Mouse (Mus musculus): ENCODE results near the gene Hspa12a. TPM values are rescaled to one million over a fixed set of nuclear protein-coding genes. Genes with fewer than 3 reads are reported as not detected.

The Hspa12a gene
- polyA plus RNA-seq, 1 experiment from 2014 or later, result 4.8 TPM

DNA sequence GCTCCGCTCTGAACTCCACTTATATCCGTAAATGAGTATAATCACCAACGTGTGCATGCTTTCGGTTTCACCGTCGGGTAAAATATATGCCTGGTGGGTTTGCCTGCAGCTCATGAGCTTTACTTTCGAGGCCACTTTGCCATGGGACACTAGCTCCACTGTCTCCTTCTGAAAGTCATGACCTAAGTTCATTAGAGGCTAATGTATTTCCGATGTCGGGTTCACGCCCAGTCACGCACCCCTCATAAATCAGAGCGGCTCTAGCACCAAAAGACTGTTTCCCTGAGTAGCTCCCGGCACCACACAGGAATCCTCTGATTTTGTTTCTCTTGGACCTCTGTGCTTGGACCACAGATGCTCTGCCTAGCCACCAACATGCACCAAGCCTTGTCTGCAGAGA lies 27.4 kb upstream of the Hspa12a start:
- H3K27me3 ChIP-seq (replicated peaks; ENCODE audit: control insufficient read depth, insufficient read depth, low read length), result no peaks in the 10 kb centered on the region
- H3K9me3 ChIP-seq (ENCODE audit: control insufficient read depth, low read length), result no peaks in the 10 kb centered on the region
- no peak overlapping the region for H3K4me2 ChIP-seq (ENCODE audit: low read length)
- H3K9ac ChIP-seq (ENCODE audit: low read length), result no peak overlapping the region
- WGBS, result 39% methylated on average over 13 of the region's 13 CpGs
- H3K27ac ChIP-seq (ENCODE audit: low read depth), result no peak overlapping the region
- peaks cover 13% of the 10 kb centered on the region; the same call in 1 of the 2 replicates for H3K4me1 ChIP-seq (replicated peaks; ENCODE audit: control insufficient read depth, insufficient read depth, low read length)
- DNase-seq (ENCODE audit: low spot score) (no peak), ATAC-seq (replicated peaks; ENCODE audit: low FRiP score, low TSS enrichment, low read depth) (no peak)
- no peaks in the 10 kb centered on the region for H3K36me3 ChIP-seq (ENCODE audit: control insufficient read depth, insufficient read depth, low read length)
- no peak overlapping the region for H3K4me3 ChIP-seq (ENCODE audit: low read depth, low read length)

DNA sequence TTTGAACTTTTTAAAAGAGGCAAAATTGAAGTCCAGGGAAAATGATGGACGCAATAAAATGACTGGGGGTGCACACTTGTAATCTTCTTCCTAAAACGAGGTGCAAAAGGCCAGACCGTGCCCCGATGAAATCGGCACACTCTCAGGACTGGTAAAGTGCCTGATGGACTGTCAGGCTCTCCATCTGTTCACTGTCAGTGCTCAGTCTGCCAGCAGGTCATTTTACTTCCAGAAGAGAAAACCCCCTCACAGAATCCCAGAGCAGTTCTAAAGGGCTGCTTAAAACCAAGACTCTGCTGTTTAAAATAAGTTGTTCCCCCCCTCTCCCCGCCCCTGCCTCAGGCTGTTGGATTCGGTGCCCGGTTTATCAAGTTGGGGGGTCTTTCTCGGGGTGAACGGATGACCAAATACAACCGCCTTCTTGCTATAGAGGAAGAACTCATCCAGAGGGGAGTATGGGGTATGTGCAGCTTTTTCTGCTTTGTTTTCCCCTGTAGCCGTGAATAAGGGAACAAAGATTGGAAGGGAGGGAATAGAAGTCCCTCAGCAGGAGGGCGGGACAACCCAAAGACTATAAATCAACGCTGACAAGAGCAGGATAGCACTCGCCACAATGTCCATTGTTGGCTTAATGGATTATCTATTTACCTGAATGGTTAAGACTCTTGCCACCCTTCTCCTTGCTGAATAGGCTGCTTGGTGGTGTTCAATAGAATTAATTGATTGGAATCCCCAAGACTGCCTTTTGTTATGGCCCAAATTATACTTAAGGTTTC lies 25.5 kb upstream of the Hspa12a start:
- Histone ChIP-seq H3K27ac (ENCODE audit: low read depth) (no peak overlapping the region), H3K4me1 (replicated peaks; ENCODE audit: control insufficient read depth, insufficient read depth, low read length) (peaks cover 13% of the 10 kb centered on the region; the same call in 1 of the 2 replicates), H3K9ac (ENCODE audit: low read length) (no peak overlapping the region), H3K9me3 (ENCODE audit: control insufficient read depth, low read length) (no peaks in the 10 kb centered on the region), H3K36me3 (ENCODE audit: control insufficient read depth, insufficient read depth, low read length) (no peaks in the 10 kb centered on the region), H3K4me3 (ENCODE audit: low read depth, low read length) (no peak overlapping the region), H3K27me3 (replicated peaks; ENCODE audit: control insufficient read depth, insufficient read depth, low read length) (no peaks in the 10 kb centered on the region), H3K4me2 (ENCODE audit: low read length) (peak overlapping the region; percentile 30)
- 15% methylated on average over 15 of the region's 15 CpGs for WGBS
- no peak for DNase-seq (ENCODE audit: low spot score)
- ATAC-seq (replicated peaks; ENCODE audit: low FRiP score, low TSS enrichment, low read depth), result no peak

DNA sequence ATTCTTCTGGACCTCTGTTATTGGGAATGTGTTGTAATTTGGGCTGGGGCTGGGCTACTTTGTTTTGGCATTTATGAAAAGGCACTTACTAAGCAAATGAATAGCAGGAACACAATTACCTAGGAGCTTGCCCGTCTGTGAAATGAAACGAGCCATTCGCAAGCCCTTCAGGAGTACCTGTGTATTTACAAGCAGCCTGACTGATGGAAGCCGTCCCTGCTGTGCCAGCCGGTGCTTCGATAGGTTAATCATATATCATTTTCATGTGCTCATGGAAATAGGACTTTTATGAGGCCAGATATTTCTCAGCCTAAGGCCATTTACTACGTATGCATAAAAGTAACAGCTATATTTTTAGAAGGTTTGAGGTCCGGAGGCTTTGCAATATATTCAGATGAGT lies 19.6 kb upstream of the Hspa12a start:
- Histone ChIP-seq H3K4me2 (ENCODE audit: low read length) (no peak overlapping the region), H3K27me3 (replicated peaks; ENCODE audit: control insufficient read depth, insufficient read depth, low read length) (no peaks in the 10 kb centered on the region), H3K4me3 (ENCODE audit: low read depth, low read length) (no peak overlapping the region), H3K4me1 (replicated peaks; ENCODE audit: control insufficient read depth, insufficient read depth, low read length) (no peaks in the 10 kb centered on the region), H3K27ac (ENCODE audit: low read depth) (no peak overlapping the region), H3K36me3 (ENCODE audit: control insufficient read depth, insufficient read depth, low read length) (no peaks in the 10 kb centered on the region), H3K9ac (ENCODE audit: low read length) (no peak overlapping the region), H3K9me3 (ENCODE audit: control insufficient read depth, low read length) (no peaks in the 10 kb centered on the region)
- no peak for DNase-seq (ENCODE audit: low spot score)
- 65% methylated on average over 8 of the region's 8 CpGs for WGBS
- ATAC-seq (replicated peaks; ENCODE audit: low FRiP score, low TSS enrichment, low read depth), result no peak

DNA sequence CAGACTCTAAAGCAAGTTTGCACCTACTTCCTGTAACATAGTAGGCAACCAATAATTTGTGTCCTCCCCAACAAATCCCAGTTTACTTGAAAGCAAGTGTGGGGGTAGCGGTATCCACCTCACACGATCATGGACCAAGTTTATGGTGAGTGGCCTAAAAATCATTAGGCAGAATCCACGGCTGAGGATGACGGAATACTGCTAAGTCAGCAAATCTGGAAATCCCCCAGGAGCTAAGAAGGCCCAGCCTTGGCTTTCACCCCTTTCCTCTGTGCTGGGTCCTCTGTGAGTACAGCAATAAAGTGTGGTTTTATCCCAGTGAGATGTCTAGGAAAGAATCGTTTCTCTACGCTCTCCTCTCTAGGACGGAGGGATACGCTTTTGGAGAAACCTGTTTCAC lies 11.3 kb upstream of the Hspa12a start:
- H3K4me3 ChIP-seq (ENCODE audit: low read depth, low read length), result no peak overlapping the region
- H3K9me3 ChIP-seq (ENCODE audit: control insufficient read depth, low read length), result no peaks in the 10 kb centered on the region
- no peak overlapping the region for H3K9ac ChIP-seq (ENCODE audit: low read length)
- H3K4me2 ChIP-seq (ENCODE audit: low read length), result no peak overlapping the region
- no peaks in the 10 kb centered on the region for H3K36me3 ChIP-seq (ENCODE audit: control insufficient read depth, insufficient read depth, low read length)
- peaks cover 12% of the 10 kb centered on the region; the same call in 1 of the 2 replicates for H3K27me3 ChIP-seq (replicated peaks; ENCODE audit: control insufficient read depth, insufficient read depth, low read length)
- no peaks in the 10 kb centered on the region for H3K4me1 ChIP-seq (replicated peaks; ENCODE audit: control insufficient read depth, insufficient read depth, low read length)
- DNase-seq (ENCODE audit: low spot score) (no peak), ATAC-seq (replicated peaks; ENCODE audit: low FRiP score, low TSS enrichment, low read depth) (no peak)
- 85% methylated on average over 8 of the region's 8 CpGs for WGBS
- H3K27ac ChIP-seq (ENCODE audit: low read depth), result no peak overlapping the region

GRCm38 (mm10) chr19:58952236-58952635 lies 8.8 kb upstream of the Hspa12a start:
- Histone ChIP-seq H3K9ac (ENCODE audit: low read length) (no peak overlapping the region), H3K36me3 (ENCODE audit: control insufficient read depth, insufficient read depth, low read length) (no peaks in the 10 kb centered on the region)
- 75% methylated on average over 12 of the region's 13 CpGs for WGBS

GRCm38 (mm10) chr19:58951521-58951920 lies 8.1 kb upstream of the Hspa12a start:
- ATAC-seq (replicated peaks; ENCODE audit: low FRiP score, low TSS enrichment, low read depth), result no peak
- H3K4me2 ChIP-seq (ENCODE audit: low read length), result no peak overlapping the region
- no peaks in the 10 kb centered on the region for H3K4me1 ChIP-seq (replicated peaks; ENCODE audit: control insufficient read depth, insufficient read depth, low read length)
- WGBS, result 87% methylated on average over 3 of the region's 3 CpGs
- H3K9me3 ChIP-seq (ENCODE audit: control insufficient read depth, low read length), result no peaks in the 10 kb centered on the region
- no peaks in the 10 kb centered on the region for H3K36me3 ChIP-seq (ENCODE audit: control insufficient read depth, insufficient read depth, low read length)
- H3K27ac ChIP-seq (ENCODE audit: low read depth), result no peak overlapping the region
- peaks cover 12% of the 10 kb centered on the region; the same call in 1 of the 2 replicates for H3K27me3 ChIP-seq (replicated peaks; ENCODE audit: control insufficient read depth, insufficient read depth, low read length)
- no peak overlapping the region for H3K9ac ChIP-seq (ENCODE audit: low read length)
- no peak for DNase-seq (ENCODE audit: low spot score)
- H3K4me3 ChIP-seq (ENCODE audit: low read depth, low read length), result no peak overlapping the region

More at GRCm38 (mm10) chr19:58952236-58952635, 8.8 kb upstream of the Hspa12a start:
- ATAC-seq (replicated peaks; ENCODE audit: low FRiP score, low TSS enrichment, low read depth), result no peak
- Histone ChIP-seq H3K4me2 (ENCODE audit: low read length) (no peak overlapping the region), H3K4me1 (replicated peaks; ENCODE audit: control insufficient read depth, insufficient read depth, low read length) (no peaks in the 10 kb centered on the region), H3K9me3 (ENCODE audit: control insufficient read depth, low read length) (no peaks in the 10 kb centered on the region), H3K27ac (ENCODE audit: low read depth) (no peak overlapping the region), H3K27me3 (replicated peaks; ENCODE audit: control insufficient read depth, insufficient read depth, low read length) (peaks cover 12% of the 10 kb centered on the region; the same call in 1 of the 2 replicates), H3K4me3 (ENCODE audit: low read depth, low read length) (no peak overlapping the region)
- DNase-seq (ENCODE audit: low spot score), result no peak

DNA sequence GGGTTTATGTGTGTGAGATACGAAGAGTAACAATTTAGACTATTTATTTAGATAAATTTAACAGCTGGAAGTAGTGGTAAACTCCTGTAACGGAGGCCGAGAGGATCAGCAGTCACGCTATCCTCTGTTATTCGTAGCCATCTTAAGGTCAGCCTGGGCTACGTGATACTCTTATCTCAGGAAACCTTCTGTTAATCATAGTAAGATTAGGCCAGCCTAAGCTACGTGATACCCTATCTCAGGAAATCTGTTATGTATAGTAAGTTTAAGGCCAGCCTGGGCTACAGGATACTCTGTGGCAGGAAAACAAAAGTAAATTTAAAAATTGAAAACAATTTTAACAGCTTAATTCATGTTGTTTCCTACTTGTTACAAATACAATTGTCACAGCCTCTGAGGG lies 2.5 kb upstream of the Hspa12a start:
- Histone ChIP-seq H3K27ac (ENCODE audit: low read depth) (no peak overlapping the region), H3K4me3 (ENCODE audit: low read depth, low read length) (no peak overlapping the region), H3K4me1 (replicated peaks; ENCODE audit: control insufficient read depth, insufficient read depth, low read length) (peaks cover 6% of the 10 kb centered on the region; the same call in 1 of the 2 replicates), H3K4me2 (ENCODE audit: low read length) (no peak overlapping the region), H3K36me3 (ENCODE audit: control insufficient read depth, insufficient read depth, low read length) (no peaks in the 10 kb centered on the region), H3K9ac (ENCODE audit: low read length) (no peak overlapping the region), H3K9me3 (ENCODE audit: control insufficient read depth, low read length) (no peaks in the 10 kb centered on the region), H3K27me3 (replicated peaks; ENCODE audit: control insufficient read depth, insufficient read depth, low read length) (no peaks in the 10 kb centered on the region)
- DNase-seq (ENCODE audit: low spot score) (no peak), ATAC-seq (replicated peaks; ENCODE audit: low FRiP score, low TSS enrichment, low read depth) (no peak)
- WGBS, result 80% methylated on average over 7 of the region's 7 CpGs

GRCm38 (mm10) chr19:58933062-58933461 lies 10.4 kb downstream of the Hspa12a start:
- H3K4me3 ChIP-seq (ENCODE audit: low read depth, low read length), result no peak overlapping the region
- no peaks in the 10 kb centered on the region for H3K36me3 ChIP-seq (ENCODE audit: control insufficient read depth, insufficient read depth, low read length)
- no peak overlapping the region for H3K9ac ChIP-seq (ENCODE audit: low read length)
- ATAC-seq (replicated peaks; ENCODE audit: low FRiP score, low TSS enrichment, low read depth) (no peak), DNase-seq (ENCODE audit: low spot score) (no peak)
- H3K4me1 ChIP-seq (replicated peaks; ENCODE audit: control insufficient read depth, insufficient read depth, low read length), result no peaks in the 10 kb centered on the region
- 17% methylated on average over 4 of the region's 4 CpGs for WGBS
- H3K27ac ChIP-seq (ENCODE audit: low read depth), result no peak overlapping the region
- no peaks in the 10 kb centered on the region for H3K9me3 ChIP-seq (ENCODE audit: control insufficient read depth, low read length)
- H3K4me2 ChIP-seq (ENCODE audit: low read length), result no peak overlapping the region
- peaks cover 36% of the 10 kb centered on the region for H3K27me3 ChIP-seq (replicated peaks; ENCODE audit: control insufficient read depth, insufficient read depth, low read length)

Measured in intestine, embryonic 14.5 days (tissue).